Mouse (Mus musculus) forebrain, embryonic 12.5 days (tissue): ENCODE results near the gene Ubr3. TPM values are rescaled to one million over a fixed set of nuclear protein-coding genes. Genes with fewer than 3 reads are reported as not detected.

Source experiments
- ATAC-seq: fragments of 200-750 bp; cut with Nextera tagmentation; 2 replicates; pipeline ENCODE4 v1.8.0; 2017; ENCODE audit warnings: moderate TSS enrichment; ENCODE audit not compliant: low FRiP score
- H3K27ac ChIP-seq: fragments of 300-500 bp; sonication (generic); 2 replicates; pipeline ENCODE4 v1.5.1; 2016; ENCODE audit warnings: mild to moderate bottlenecking
- H3K27me3 ChIP-seq: fragments of 300-500 bp; sonication (generic); 2 replicates; pipeline ENCODE4 v1.6.1; 2016; ENCODE audit warnings: mild to moderate bottlenecking
- H3K36me3 ChIP-seq: fragments of 300-500 bp; sonication (generic); replicated peaks from 2 replicates; pipeline ENCODE4 v1.6.1; 2016; ENCODE audit warnings: mild to moderate bottlenecking
- H3K4me1 ChIP-seq: fragments of 300-500 bp; sonication (generic); 2 replicates; pipeline ENCODE4 v1.6.1; 2016
- H3K4me2 ChIP-seq: fragments of 300-500 bp; sonication (generic); 2 replicates; pipeline ENCODE4 v1.6.1; 2016; ENCODE audit warnings: mild to moderate bottlenecking, moderate library complexity
- H3K4me3 ChIP-seq: fragments of 300-500 bp; sonication (generic); replicated peaks from 2 replicates; pipeline ENCODE4 v1.5.1; 2016; ENCODE audit warnings: mild to moderate bottlenecking
- H3K9ac ChIP-seq: fragments of 300-500 bp; sonication (generic); 2 replicates; pipeline ENCODE4 v1.6.1; 2016; ENCODE audit warnings: mild to moderate bottlenecking
- H3K9me3 ChIP-seq: fragments of 300-500 bp; sonication (generic); 2 replicates; pipeline ENCODE4 v1.6.1; 2016
- WGBS: fragments of 180-500 bp; shearing (Covaris S2); methylation state at CpG from one replicate; pipeline ENCODE4 v1.1.7; 2016; 5-methylcytosine and 5-hydroxymethylcytosine counted together
- polyA plus RNA-seq: library from polyadenylated mRNA; unstranded; fragments of >200 nt; fragmentation: Nextera tagmentation; extraction: Ambion mirVana; gene quantifications from 2 replicates; pipeline ENCODE4 v1.2.1, GENCODE M21; 2016

The Ubr3 gene
- polyA plus RNA-seq: 18.9 and 22.2 TPM in 2 replicates

DNA sequence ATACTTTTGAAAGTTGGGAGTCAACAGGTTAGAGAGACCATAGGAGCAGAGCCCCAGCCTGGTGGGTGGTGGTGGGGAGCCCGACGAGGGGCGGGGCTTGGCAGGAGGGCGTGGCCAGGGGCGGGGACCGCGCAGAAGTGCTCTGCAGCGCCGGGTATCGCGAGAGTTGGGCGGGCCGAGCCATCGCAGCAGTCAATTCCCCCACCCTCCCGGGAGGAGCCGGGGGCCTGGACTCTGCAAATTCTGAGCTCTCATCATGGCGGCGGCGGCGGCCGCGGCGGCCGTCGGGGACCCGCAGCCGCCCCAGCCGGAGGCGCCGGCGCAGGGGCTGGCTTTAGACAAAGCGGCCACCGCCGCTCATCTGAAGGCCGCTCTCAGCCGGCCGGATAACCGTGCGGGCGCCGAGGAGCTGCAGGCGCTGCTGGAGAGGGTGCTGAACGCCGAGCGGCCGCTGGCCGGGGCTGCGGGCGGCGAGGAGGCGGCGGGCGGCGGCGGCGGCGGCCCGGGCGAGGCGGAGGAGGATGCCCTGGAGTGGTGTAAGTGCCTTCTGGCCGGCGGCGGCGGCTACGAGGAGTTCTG, at the start of gene Ubr3:
TSS of gene Ubr3 (plus strand) at position 208 of the 579 bp plus-strand sequence.
- H3K27me3 ChIP-seq: no peaks in the 10 kb centered on the region
- peaks cover 2% of the 10 kb centered on the region; the same call in 1 of the 2 replicates for H3K36me3 ChIP-seq
- peak; percentile 98 for ATAC-seq
- H3K9me3 ChIP-seq: no peaks in the 10 kb centered on the region
- peaks cover 18% of the 10 kb centered on the region for H3K4me1 ChIP-seq
- peak within 1 kb of the TSS; percentile 96 for H3K9ac ChIP-seq
- H3K27ac ChIP-seq: peak within 1 kb of the TSS; percentile 93
- under 1% methylated on average over 60 of the region's 65 CpGs for WGBS
- peak within 1 kb of the TSS; percentile 99 for H3K4me3 ChIP-seq
- H3K4me2 ChIP-seq: peak within 1 kb of the TSS; percentile 98

DNA sequence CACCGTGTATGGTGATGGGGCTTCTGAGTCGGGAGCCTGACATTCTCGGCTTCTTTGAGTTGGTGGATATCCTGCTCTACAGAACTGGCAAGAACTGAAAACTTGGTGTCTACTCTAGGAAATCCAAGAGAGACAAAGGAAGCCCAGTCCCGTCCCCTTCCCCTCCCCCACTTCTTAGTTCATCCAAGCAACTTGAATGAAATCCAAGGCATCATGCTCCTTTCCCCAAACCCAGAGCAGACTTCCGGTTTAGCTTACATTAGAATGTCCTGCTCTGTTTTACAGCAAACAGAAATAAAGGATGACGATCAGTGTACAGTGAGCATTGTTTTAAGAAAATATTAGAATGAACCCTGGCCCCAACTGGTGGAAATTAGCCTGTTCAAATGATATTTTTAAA, 47.8 kb upstream of the Ubr3 start:
- Histone ChIP-seq H3K9me3 (no peaks in the 10 kb centered on the region), H3K9ac (no peak overlapping the region), H3K4me1 (no peaks in the 10 kb centered on the region), H3K36me3 (no peaks in the 10 kb centered on the region), H3K4me3 (no peak overlapping the region), H3K4me2 (no peak overlapping the region), H3K27me3 (no peaks in the 10 kb centered on the region), H3K27ac (no peak overlapping the region)
- 74% methylated on average over 6 of the region's 6 CpGs for WGBS
- no peak for ATAC-seq

DNA sequence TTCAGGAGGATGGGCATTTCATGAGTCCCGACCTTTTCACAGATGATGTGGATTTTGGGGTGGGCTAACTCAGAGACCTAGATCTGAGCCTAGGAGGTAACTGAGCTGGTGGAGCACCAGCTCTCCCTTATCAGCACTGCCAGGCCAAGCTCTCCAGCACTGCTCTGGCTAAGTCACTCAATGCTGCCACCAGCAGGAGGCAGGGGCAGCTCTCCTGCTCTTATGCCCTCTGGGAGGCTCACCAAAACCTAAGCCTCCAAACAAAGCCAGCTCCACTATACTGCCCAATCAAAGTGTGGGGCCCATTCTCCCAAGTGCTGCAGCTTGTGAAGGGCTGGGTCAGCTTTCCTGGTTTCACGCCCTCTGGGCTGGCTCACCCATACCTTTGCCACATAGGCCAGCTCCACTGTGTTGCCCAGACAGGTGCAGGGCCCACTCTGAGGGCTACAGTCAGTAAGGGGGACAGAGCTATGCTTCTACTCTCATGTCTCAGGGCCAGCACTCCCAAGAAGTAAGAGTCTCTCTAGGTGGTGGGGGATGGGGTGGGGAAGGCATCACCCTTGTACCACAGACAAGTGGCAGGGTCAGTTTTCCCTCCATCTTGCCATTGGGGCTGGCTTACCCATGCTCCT, 45.5 kb upstream of the Ubr3 start:
- Histone ChIP-seq H3K27me3 (no peaks in the 10 kb centered on the region), H3K4me1 (no peaks in the 10 kb centered on the region), H3K9ac (no peak overlapping the region), H3K27ac (no peak overlapping the region), H3K4me3 (no peak overlapping the region), H3K36me3 (no peaks in the 10 kb centered on the region), H3K4me2 (no peak overlapping the region), H3K9me3 (no peaks in the 10 kb centered on the region)
- 59% methylated on average over 2 of the region's 2 CpGs for WGBS
- ATAC-seq: no peak

DNA sequence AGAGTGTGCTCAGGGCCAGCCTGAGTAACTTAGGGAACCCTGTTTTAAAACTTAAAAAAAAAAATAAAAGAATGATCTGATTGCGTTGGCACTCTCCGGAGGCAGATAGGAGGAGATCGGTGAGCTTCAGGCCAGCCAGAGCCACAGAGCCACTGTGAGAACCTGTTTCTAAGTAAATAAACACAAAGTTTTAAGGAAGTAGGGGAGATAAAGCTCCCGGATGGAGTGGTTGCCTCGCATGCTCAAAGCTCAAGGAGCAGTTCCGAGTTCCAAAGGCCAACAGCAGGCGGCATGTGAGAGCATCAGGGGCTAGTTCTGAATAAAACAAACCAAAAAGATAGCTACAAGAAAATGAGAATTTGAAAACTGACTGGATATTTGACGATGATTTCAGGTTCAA, 40.7 kb upstream of the Ubr3 start:
- Histone ChIP-seq H3K4me1 (no peaks in the 10 kb centered on the region), H3K36me3 (no peaks in the 10 kb centered on the region), H3K4me2 (no peak overlapping the region), H3K9ac (no peak overlapping the region), H3K4me3 (no peak overlapping the region), H3K9me3 (no peaks in the 10 kb centered on the region), H3K27ac (no peak overlapping the region), H3K27me3 (no peaks in the 10 kb centered on the region)
- 75% methylated on average over 8 of the region's 8 CpGs for WGBS
- ATAC-seq: no peak

DNA sequence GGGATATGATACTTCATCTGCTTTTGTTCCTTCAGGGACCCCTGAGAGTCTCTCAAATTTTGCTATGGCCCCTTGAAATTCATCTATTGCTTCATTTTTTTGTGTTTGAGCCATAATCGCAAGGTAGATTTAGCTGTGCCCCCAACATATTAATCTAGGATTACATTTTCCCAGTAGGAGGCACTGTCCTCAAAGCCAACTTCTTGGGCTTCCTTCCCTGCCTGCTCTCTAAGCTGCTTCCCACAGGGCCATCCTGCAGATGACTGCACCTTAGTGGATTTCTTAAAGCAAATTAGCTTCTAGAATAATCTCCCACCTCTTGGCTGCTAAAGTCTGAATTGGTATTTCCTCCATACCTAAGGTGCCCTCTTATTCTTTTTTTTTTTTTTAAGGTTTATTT, 39.2 kb upstream of the Ubr3 start:
- no peak overlapping the region for H3K9ac ChIP-seq
- no peak for ATAC-seq
- WGBS: 59% methylated on average over 1 of the region's 1 CpGs

DNA sequence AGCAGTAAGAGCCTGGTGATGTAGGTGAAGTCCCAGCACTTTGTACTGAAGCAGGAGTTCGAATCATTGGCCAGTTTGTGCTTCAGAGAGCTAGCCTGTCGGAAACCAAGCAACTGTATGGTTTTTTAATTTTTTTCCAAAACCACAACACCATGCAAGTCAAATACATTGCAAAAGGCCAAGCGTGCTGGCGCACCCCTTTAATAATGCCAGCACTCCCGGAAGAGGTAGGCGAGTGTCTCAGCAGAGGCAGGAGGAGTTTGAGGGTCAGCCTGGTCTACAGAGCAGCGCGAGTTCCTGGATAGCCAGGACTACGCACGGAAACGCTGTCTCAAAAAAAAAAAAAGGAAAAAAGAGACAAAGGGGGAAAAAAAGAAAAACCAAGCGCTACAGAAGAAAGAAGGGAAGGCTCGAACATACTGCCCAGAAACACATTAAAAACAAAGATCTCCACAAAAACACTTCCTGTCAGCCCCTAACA, 36.0 kb upstream of the Ubr3 start:
- H3K36me3 ChIP-seq: peaks cover 3% of the 10 kb centered on the region; the same call in 1 of the 2 replicates
- peak overlapping the region; percentile 90 for H3K27ac ChIP-seq
- H3K4me3 ChIP-seq: peak overlapping the region; percentile 99
- WGBS: 16% methylated on average over 13 of the region's 13 CpGs
- peak overlapping the region; percentile 80 for H3K4me2 ChIP-seq
- H3K9ac ChIP-seq: peak overlapping the region; percentile 99
- H3K4me1 ChIP-seq: peaks cover 23% of the 10 kb centered on the region
- ATAC-seq: peak; percentile 76
- H3K9me3 ChIP-seq: no peaks in the 10 kb centered on the region
- no peaks in the 10 kb centered on the region for H3K27me3 ChIP-seq

More for the DNA sequence above, 39.2 kb upstream of the Ubr3 start:
- no peak overlapping the region for H3K4me3 ChIP-seq
- no peaks in the 10 kb centered on the region for H3K9me3 ChIP-seq
- H3K27me3 ChIP-seq: no peaks in the 10 kb centered on the region
- H3K4me2 ChIP-seq: no peak overlapping the region
- H3K4me1 ChIP-seq: peaks cover 7% of the 10 kb centered on the region
- no peak overlapping the region for H3K27ac ChIP-seq
- no peaks in the 10 kb centered on the region for H3K36me3 ChIP-seq

DNA sequence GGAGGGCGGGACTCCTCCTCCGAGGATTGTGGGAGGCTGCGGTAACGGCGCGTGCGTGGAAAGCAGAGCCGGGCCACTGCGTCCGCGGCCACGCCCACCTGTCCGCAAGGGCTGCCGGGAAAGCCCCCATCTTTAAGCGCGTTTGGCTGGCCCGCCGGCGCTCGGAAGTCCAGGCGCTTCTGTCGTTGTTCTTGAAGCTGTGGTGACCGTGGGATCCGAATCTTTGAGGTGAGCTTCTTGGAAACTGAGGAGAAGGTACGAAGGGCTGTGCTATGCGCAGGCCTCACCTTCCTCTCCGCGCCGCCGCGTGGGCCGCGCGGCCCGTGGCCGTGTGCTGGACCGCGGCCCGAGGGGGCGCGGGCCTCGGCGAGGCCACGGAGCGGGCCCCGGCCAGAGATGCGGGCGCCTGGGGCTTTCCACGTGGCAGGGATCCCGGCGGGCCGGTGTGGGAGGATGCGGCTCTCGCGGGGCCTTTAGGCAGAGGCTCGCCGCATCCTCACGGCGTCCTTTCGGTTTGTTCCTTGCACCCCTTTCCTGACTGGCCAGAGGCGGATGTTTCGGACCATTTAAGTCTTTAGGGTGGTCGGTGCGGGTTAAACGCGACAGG, 35.5 kb upstream of the Ubr3 start, which contains the start of gene Ssb:
TSS of gene Ssb (plus strand) at position 78 of the 607 bp plus-strand sequence.
- Histone ChIP-seq H3K9me3 (no peaks in the 10 kb centered on the region), H3K27me3 (no peaks in the 10 kb centered on the region)
- WGBS: under 1% methylated on average over 66 of the region's 66 CpGs

DNA sequence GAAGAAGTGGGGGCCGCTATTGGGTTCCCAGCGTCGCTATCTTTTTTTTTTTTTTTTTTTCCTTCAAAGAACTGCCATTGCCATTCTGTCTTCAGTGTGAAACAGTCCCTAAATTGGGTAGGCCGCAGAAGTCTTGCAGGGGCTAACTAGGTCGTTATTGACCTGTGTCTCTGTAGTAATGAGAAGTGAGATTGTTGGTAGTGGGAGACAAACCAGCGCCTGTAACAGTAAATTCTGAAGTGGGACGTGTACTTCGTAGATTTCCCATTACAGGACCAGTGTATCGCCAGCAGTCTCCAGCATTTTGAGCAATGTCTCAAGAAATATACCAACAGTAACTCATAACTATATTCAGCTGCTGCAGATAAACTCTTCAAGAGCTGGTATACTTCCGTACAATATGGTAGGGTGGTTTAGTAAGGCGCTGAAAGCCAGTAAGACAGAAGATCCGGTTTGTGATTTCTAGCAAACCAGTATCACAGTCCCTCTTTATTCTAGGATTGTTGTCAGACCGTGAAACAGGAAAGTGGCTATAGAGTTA, 34.9 kb upstream of the Ubr3 start:
- Histone ChIP-seq H3K4me2 (peak overlapping the region; percentile 80), H3K27me3 (no peaks in the 10 kb centered on the region), H3K9me3 (no peaks in the 10 kb centered on the region), H3K9ac (peak overlapping the region; percentile 99), H3K4me1 (peaks cover 23% of the 10 kb centered on the region), H3K27ac (no peak overlapping the region; the same call in 1 of the 2 replicates), H3K36me3 (peaks cover 11% of the 10 kb centered on the region), H3K4me3 (peak overlapping the region; percentile 99)
- WGBS: 6% methylated on average over 12 of the region's 13 CpGs
- ATAC-seq: no peak

More for the DNA sequence above, 35.5 kb upstream of the Ubr3 start, which contains the start of gene Ssb:
- peak within 1 kb of the TSS; percentile 80 for H3K4me2 ChIP-seq
- peak within 1 kb of the TSS; percentile 99 for H3K9ac ChIP-seq
- H3K4me1 ChIP-seq: peaks cover 23% of the 10 kb centered on the region
- H3K4me3 ChIP-seq: peak within 1 kb of the TSS; percentile 99
- H3K27ac ChIP-seq: peak within 1 kb of the TSS; percentile 90
- peaks cover 7% of the 10 kb centered on the region for H3K36me3 ChIP-seq
- peak; percentile 97 for ATAC-seq

DNA sequence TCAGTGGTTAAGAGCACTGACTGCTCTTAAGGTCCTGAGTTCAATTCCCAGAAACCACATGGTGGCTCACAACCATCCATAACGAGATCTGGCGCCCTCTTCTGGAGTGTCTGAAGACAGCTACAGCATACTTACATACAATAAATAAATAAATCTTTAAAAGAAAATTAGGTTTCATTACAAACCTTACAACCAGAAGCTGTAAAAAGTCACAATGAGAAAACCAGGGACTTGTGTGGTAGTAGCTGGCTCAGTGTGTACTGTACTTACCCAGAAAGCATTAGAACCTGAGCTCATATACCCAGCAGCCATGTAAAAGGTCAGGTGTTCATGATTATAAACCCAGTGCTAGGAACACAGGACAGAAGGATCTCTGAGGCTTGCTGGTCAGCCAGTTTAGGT, 13.1 kb upstream of the Ubr3 start:
- Histone ChIP-seq H3K4me2 (0 out of 2 replicates have a peak overlapping the region, but pooled peaks have one; percentile 70), H3K27me3 (no peaks in the 10 kb centered on the region), H3K27ac (no peak overlapping the region), H3K4me1 (peaks cover 12% of the 10 kb centered on the region), H3K4me3 (no peak overlapping the region), H3K36me3 (no peaks in the 10 kb centered on the region; the same call in 1 of the 2 replicates), H3K9ac (no peak overlapping the region), H3K9me3 (no peaks in the 10 kb centered on the region)
- no peak for ATAC-seq
- 66% methylated on average over 2 of the region's 2 CpGs for WGBS

DNA sequence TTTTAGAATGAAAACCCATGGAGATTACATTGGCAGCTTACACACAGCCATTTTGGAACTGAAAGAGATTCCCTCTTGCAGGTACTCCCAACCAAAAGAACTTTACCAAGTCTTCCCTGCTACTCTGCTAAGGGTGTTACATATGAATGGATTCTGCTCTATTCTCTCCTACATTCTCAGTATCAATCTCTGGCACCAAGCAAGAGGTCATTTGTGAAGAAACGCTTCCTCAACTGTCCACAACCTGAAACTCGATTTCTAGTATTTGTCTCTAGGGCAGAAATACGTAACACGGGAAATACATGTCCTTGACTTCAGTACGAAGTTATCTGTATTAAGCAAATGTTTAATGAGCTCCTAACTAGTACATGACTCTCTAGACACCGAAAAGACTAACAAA, 12.5 kb upstream of the Ubr3 start:
- Histone ChIP-seq H3K9me3 (no peaks in the 10 kb centered on the region), H3K4me2 (peak overlapping the region; percentile 70), H3K4me1 (peaks cover 12% of the 10 kb centered on the region), H3K36me3 (no peaks in the 10 kb centered on the region; the same call in 1 of the 2 replicates), H3K27ac (no peak overlapping the region), H3K27me3 (no peaks in the 10 kb centered on the region), H3K4me3 (peak overlapping the region; percentile 61), H3K9ac (0 out of 2 replicates have a peak overlapping the region, but pooled peaks have one; percentile 74)
- 66% methylated on average over 6 of the region's 6 CpGs for WGBS
- no peak for ATAC-seq

DNA sequence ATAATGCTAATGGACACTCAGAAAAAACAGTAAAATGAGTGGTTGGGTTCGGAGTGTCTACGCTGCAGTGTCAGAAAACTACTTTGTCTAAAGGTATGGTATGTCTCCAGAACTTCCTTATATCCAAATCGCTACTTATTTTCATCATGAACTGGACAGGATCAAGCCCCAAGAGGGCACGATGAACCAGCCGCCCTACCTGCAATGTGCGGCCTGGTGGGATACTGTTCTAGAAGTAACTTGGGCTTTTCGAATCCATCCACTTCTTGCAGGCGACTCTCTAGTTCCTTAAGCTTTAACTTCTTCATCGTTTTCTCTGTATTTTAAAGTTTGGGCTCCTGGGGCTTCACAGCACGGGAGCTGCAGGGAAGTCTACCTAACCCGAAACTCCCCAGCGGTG, 12.0 kb upstream of the Ubr3 start:
- no peaks in the 10 kb centered on the region for H3K9me3 ChIP-seq

More for the DNA sequence above, 12.0 kb upstream of the Ubr3 start:
- no peaks in the 10 kb centered on the region for H3K27me3 ChIP-seq
- peak overlapping the region; percentile 74 for H3K9ac ChIP-seq
- H3K36me3 ChIP-seq: no peaks in the 10 kb centered on the region; the same call in 1 of the 2 replicates
- H3K4me1 ChIP-seq: peaks cover 12% of the 10 kb centered on the region
- peak overlapping the region; percentile 70 for H3K4me2 ChIP-seq
- ATAC-seq: peak; percentile 27; the same call in 1 of the 2 replicates
- H3K27ac ChIP-seq: 0 out of 2 replicates have a peak overlapping the region, but pooled peaks have one; percentile 14
- 7% methylated on average over 12 of the region's 12 CpGs for WGBS
- H3K4me3 ChIP-seq: peak overlapping the region; percentile 61
